Mouse (Mus musculus): ENCODE data around the gene Urgcp. TPM values are rescaled to one million over a fixed set of nuclear protein-coding genes. Genes with fewer than 3 reads are reported as not detected.
A peak's percentile ranks its signal among the peaks of the same experiment; 100 is the strongest.

Urgcp gene
- polyA plus RNA-seq, 1 experiment from 2014 or later, result 9.4 TPM

DNA sequence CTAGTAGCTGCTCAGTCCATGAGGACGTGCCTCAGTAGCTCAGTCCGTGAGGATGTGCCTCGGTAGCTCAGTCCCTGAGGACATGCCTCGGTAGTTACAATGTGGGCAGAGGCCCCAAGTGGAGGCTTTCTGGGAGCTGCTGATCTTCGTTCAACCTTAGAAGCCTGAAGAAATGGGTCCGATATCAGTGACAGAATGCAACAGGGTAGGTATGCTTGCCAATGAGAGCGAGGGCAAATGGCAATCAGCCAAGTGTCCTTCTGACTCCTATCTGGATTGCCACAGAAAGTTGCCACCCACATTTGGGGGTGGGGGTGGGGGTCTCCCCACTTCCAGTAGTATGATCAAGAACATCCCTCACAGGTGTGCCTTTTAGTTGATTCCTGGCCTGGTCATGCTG, 61.4 kb downstream of the Urgcp start:
- Histone ChIP-seq H3K27ac (ENCODE audit: low read length) (0 out of 2 replicates have a peak overlapping the region, but pooled peaks have one; percentile 44), H3K4me3 (ENCODE audit: low read depth, low read length) (no peak overlapping the region), H3K9me3 (replicated peaks; ENCODE audit: control insufficient read depth, low read length) (no peaks in the 10 kb centered on the region), H3K27me3 (ENCODE audit: control insufficient read depth, insufficient read depth, low read depth, low read length) (no peaks in the 10 kb centered on the region), H3K36me3 (ENCODE audit: control insufficient read depth, insufficient read depth) (no peaks in the 10 kb centered on the region), H3K4me2 (ENCODE audit: low read depth, low read length) (peak overlapping the region; percentile 17; the same call in 1 of the 2 replicates), H3K9ac (ENCODE audit: low read depth, low read length) (no peak overlapping the region), H3K4me1 (ENCODE audit: control insufficient read depth, low read depth, low read length) (peaks cover 5% of the 10 kb centered on the region)
- 46% methylated on average over 7 of the region's 7 CpGs for WGBS (ENCODE audit: insufficient replicate concordance)
- ATAC-seq (ENCODE audit: low read depth), result peak; percentile 68

DNA sequence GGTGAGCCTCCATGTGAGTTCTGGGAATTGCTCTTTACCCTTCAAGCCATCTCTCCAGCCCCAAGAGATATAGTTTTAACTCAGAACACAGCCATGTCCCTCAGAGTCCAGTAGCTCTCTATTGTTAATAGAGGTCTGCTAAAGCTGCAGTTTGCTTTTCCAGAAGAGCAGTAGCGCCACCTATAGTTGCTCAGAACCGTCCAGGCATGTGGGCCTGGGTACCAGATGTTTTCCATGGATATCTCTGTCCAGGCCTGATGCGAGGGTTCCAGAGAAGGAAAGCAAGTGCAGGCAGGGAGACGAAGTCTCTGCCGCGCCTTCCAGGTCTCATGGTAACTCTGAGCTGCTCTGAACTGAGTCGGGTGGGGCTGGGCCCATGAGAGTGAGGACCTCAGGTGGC, 70.4 kb downstream of the Urgcp start:
- H3K9ac ChIP-seq (ENCODE audit: low read depth, low read length), result no peak overlapping the region
- H3K9me3 ChIP-seq (replicated peaks; ENCODE audit: control insufficient read depth, low read length), result no peaks in the 10 kb centered on the region
- no peak overlapping the region for H3K27ac ChIP-seq (ENCODE audit: low read length)
- H3K36me3 ChIP-seq (ENCODE audit: control insufficient read depth, insufficient read depth), result no peaks in the 10 kb centered on the region
- H3K4me3 ChIP-seq (ENCODE audit: low read depth, low read length), result no peak overlapping the region
- H3K4me2 ChIP-seq (ENCODE audit: low read depth, low read length), result no peak overlapping the region
- no peak for ATAC-seq (ENCODE audit: low read depth)
- H3K27me3 ChIP-seq (ENCODE audit: control insufficient read depth, insufficient read depth, low read depth, low read length), result no peaks in the 10 kb centered on the region
- WGBS (ENCODE audit: insufficient replicate concordance), result 35% methylated on average over 7 of the region's 7 CpGs
- H3K4me1 ChIP-seq (ENCODE audit: control insufficient read depth, low read depth, low read length), result no peaks in the 10 kb centered on the region

- Histone ChIP-seq H3K9me3 (replicated peaks; ENCODE audit: control insufficient read depth, low read length) (no peaks in the 10 kb centered on the region), H3K9ac (ENCODE audit: low read depth, low read length) (no peak overlapping the region), H3K27ac (ENCODE audit: low read length) (no peak overlapping the region), H3K27me3 (ENCODE audit: control insufficient read depth, insufficient read depth, low read depth, low read length) (no peaks in the 10 kb centered on the region), H3K36me3 (ENCODE audit: control insufficient read depth, insufficient read depth) (no peaks in the 10 kb centered on the region), H3K4me3 (ENCODE audit: low read depth, low read length) (no peak overlapping the region), H3K4me2 (ENCODE audit: low read depth, low read length) (no peak overlapping the region), H3K4me1 (ENCODE audit: control insufficient read depth, low read depth, low read length) (no peaks in the 10 kb centered on the region)
- no peak for ATAC-seq (ENCODE audit: low read depth)
- WGBS (ENCODE audit: insufficient replicate concordance), result 35% methylated on average over 7 of the region's 7 CpGs
These were observed 77.9 kb downstream of the Urgcp start for GRCm38 (mm10) chr11:5684283-5684682.

- Histone ChIP-seq H3K9me3 (replicated peaks; ENCODE audit: control insufficient read depth, low read length) (no peaks in the 10 kb centered on the region), H3K27me3 (ENCODE audit: control insufficient read depth, insufficient read depth, low read depth, low read length) (no peaks in the 10 kb centered on the region), H3K4me3 (ENCODE audit: low read depth, low read length) (no peak overlapping the region), H3K27ac (ENCODE audit: low read length) (no peak overlapping the region), H3K4me2 (ENCODE audit: low read depth, low read length) (no peak overlapping the region), H3K4me1 (ENCODE audit: control insufficient read depth, low read depth, low read length) (no peaks in the 10 kb centered on the region), H3K36me3 (ENCODE audit: control insufficient read depth, insufficient read depth) (no peaks in the 10 kb centered on the region), H3K9ac (ENCODE audit: low read depth, low read length) (no peak overlapping the region)
- WGBS (ENCODE audit: insufficient replicate concordance), result 49% methylated on average over 6 of the region's 6 CpGs
- no peak for ATAC-seq (ENCODE audit: low read depth)
These were observed 79.6 kb downstream of the Urgcp start for GRCm38 (mm10) chr11:5682541-5682940.

Other genes starting within 250 kb of the Urgcp start
- gene Xbp1, start 241.7 kb downstream of the Urgcp start, polyA plus RNA-seq (2015; fragmentation: Nextera tagmentation; extraction: Ambion mirVana), result 105 and 116 TPM in 2 replicates
- gene Ccdc117, start 220.2 kb downstream of the Urgcp start, polyA plus RNA-seq (2015; fragmentation: Nextera tagmentation; extraction: Ambion mirVana), result 6.8 and 7.5 TPM in 2 replicates
- 1.9 and 2.5 TPM in 2 replicates for gene Ankrd36, start 192.7 kb downstream of the Urgcp start, polyA plus RNA-seq (2015; fragmentation: Nextera tagmentation; extraction: Ambion mirVana)
- 85.2 and 88.3 TPM in 2 replicates for gene Mrps24, start 46.7 kb downstream of the Urgcp start, polyA plus RNA-seq (2015; fragmentation: Nextera tagmentation; extraction: Ambion mirVana)
- gene Dbnl, start 26.1 kb upstream of the Urgcp start, polyA plus RNA-seq (2015; fragmentation: Nextera tagmentation; extraction: Ambion mirVana), result 43.5 and 43.9 TPM in 2 replicates
- gene Pgam2, start 41.4 kb upstream of the Urgcp start, polyA plus RNA-seq (2015; fragmentation: Nextera tagmentation; extraction: Ambion mirVana), result 7.7 and 15.3 TPM in 2 replicates
- 1.9 and 2.0 TPM in 2 replicates for gene Polm, start 75.6 kb upstream of the Urgcp start, polyA plus RNA-seq (2015; fragmentation: Nextera tagmentation; extraction: Ambion mirVana)
- 8.3 and 9.7 TPM in 2 replicates for gene Aebp1, start 99.6 kb upstream of the Urgcp start, polyA plus RNA-seq (2015; fragmentation: Nextera tagmentation; extraction: Ambion mirVana)
- gene Pold2, start 115.9 kb upstream of the Urgcp start, polyA plus RNA-seq (2015; fragmentation: Nextera tagmentation; extraction: Ambion mirVana), result 51.8 and 52.5 TPM in 2 replicates
- gene Myl7, start 136.4 kb upstream of the Urgcp start, polyA plus RNA-seq (2015; fragmentation: Nextera tagmentation; extraction: Ambion mirVana), result 4.3 and 4.8 TPM in 2 replicates
- gene Gck, start 187.7 kb upstream of the Urgcp start, polyA plus RNA-seq (2015; fragmentation: Nextera tagmentation; extraction: Ambion mirVana), result 0.48 and 0.57 TPM in 2 replicates
- gene Ykt6, start 193.3 kb upstream of the Urgcp start, polyA plus RNA-seq (2015; fragmentation: Nextera tagmentation; extraction: Ambion mirVana), result 16.8 and 17.7 TPM in 2 replicates

Data from liver, embryonic 16.5 days (tissue).